Mouse (Mus musculus): ENCODE measurements at regions not wholly inside any gene's neighbourhood (a gene's known extent, or its start where the extent isn't known, plus 50 kb on each side); places are given as distances from the start of the nearest gene placed in this dataset.

- Histone ChIP-seq H3K4me1 (ENCODE audit: control insufficient read depth, insufficient read depth, low read length) (peaks cover 54% of the 10 kb centered on the region), H3K9me3 (ENCODE audit: control insufficient read depth, low read length) (no peaks in the 10 kb centered on the region), H3K27me3 (ENCODE audit: control insufficient read depth, insufficient read depth, low read length) (peaks cover 45% of the 10 kb centered on the region; the same call in 1 of the 2 replicates), H3K4me2 (ENCODE audit: low read length) (no peak overlapping the region), H3K9ac (replicated peaks; ENCODE audit: low read length) (no peak overlapping the region), H3K27ac (replicated peaks; ENCODE audit: low read depth, low read length) (no peak overlapping the region), H3K36me3 (ENCODE audit: control insufficient read depth, insufficient read depth, low read length) (no peaks in the 10 kb centered on the region), H3K4me3 (replicated peaks; ENCODE audit: low read depth, low read length) (no peak overlapping the region)
- no peak for ATAC-seq (ENCODE audit: low FRiP score, low TSS enrichment)
- 10% methylated on average over 10 of the region's 10 CpGs for WGBS
- DNase-seq = peak; percentile 53
Observed at GRCm38 (mm10) chr13:72293059-72293694, 329.7 kb upstream of the Irx1 start.

DNA sequence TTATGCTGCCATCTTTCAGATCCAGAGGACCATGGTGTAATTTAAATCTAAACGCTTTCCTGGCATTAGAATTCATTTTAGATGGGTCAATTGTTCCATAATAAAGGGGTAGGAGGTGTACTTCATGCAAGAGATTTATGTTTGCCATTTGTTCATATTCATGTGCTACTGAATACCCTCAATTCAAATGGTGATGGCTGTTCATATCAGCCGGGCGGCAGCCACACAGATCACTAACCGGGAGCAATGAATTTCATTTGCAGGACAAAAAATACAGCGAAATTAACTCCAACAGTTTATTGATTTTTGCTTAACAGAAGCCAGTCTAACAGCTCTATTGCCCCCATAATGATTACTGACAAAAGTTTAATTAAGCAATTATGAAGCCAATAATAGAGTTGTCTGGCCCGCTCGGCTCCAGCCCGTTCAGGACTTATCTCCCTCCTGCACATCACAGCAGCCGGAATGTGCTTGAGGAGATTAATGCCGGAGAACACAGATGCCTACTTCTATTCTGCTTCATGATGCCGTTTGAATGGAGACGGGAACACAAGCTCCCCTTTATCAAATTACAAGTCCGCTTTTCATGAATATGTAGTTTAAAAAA is 330.3 kb upstream of the Irx2 start:
- peak overlapping the region; percentile 46 for H3K27ac ChIP-seq (replicated peaks; ENCODE audit: low read depth, low read length)
- H3K27me3 ChIP-seq (ENCODE audit: control insufficient read depth, insufficient read depth, low read length) = peaks cover 43% of the 10 kb centered on the region; the same call in 1 of the 2 replicates
- peak overlapping the region; percentile 44 for H3K4me2 ChIP-seq (ENCODE audit: low read length)
- ATAC-seq (ENCODE audit: low FRiP score, low TSS enrichment) = peak; percentile 87
- WGBS = 3% methylated on average over 13 of the region's 13 CpGs
- H3K9ac ChIP-seq (replicated peaks; ENCODE audit: low read length) = no peak overlapping the region; the same call in 1 of the 2 replicates
- no peaks in the 10 kb centered on the region for H3K36me3 ChIP-seq (ENCODE audit: control insufficient read depth, insufficient read depth, low read length)
- peak; percentile 82 for DNase-seq
- H3K4me3 ChIP-seq (replicated peaks; ENCODE audit: low read depth, low read length) = no peak overlapping the region; the same call in 1 of the 2 replicates
- peaks cover 61% of the 10 kb centered on the region for H3K4me1 ChIP-seq (ENCODE audit: control insufficient read depth, insufficient read depth, low read length)
- no peaks in the 10 kb centered on the region for H3K9me3 ChIP-seq (ENCODE audit: control insufficient read depth, low read length)

DNA sequence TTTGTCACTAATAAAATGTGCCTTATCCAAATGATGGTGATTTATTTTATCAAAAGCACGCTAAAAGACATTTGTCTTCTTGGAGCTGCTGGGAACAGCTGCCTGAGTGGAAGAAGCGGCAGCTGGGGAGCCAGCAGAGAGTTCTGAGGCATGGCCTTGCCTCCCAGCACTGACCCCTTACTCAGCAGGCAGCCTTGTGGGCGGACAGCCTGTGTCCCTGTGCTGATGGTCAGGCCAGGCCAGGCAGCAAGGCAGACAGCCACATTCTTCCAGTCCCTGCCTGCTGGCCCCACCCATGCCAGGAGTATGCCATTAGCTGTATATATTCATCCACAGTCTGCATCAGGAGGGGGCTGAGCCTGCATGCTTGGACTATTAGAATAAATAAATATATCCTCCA is 329.0 kb upstream of the Irx2 start:
- Histone ChIP-seq H3K9ac (replicated peaks; ENCODE audit: low read length) (no peak overlapping the region), H3K27me3 (ENCODE audit: control insufficient read depth, insufficient read depth, low read length) (peaks cover 38% of the 10 kb centered on the region; the same call in 1 of the 2 replicates), H3K4me2 (ENCODE audit: low read length) (peak overlapping the region; percentile 44), H3K27ac (replicated peaks; ENCODE audit: low read depth, low read length) (no peak overlapping the region; the same call in 1 of the 2 replicates), H3K9me3 (ENCODE audit: control insufficient read depth, low read length) (no peaks in the 10 kb centered on the region), H3K4me3 (replicated peaks; ENCODE audit: low read depth, low read length) (no peak overlapping the region), H3K4me1 (ENCODE audit: control insufficient read depth, insufficient read depth, low read length) (peaks cover 51% of the 10 kb centered on the region), H3K36me3 (ENCODE audit: control insufficient read depth, insufficient read depth, low read length) (no peaks in the 10 kb centered on the region)
- ATAC-seq (ENCODE audit: low FRiP score, low TSS enrichment) = no peak
- DNase-seq = peak; percentile 41
- 13% methylated on average over 3 of the region's 3 CpGs for WGBS

GRCm38 (mm10) chr13:72301114-72301513 is 327.5 kb upstream of the Irx2 start:
- H3K36me3 ChIP-seq (ENCODE audit: control insufficient read depth, insufficient read depth, low read length) = no peaks in the 10 kb centered on the region
- H3K4me2 ChIP-seq (ENCODE audit: low read length) = 0 out of 2 replicates have a peak overlapping the region, but pooled peaks have one; percentile 31
- 0 out of 2 replicates have a peak overlapping the region, but pooled peaks have one; percentile 62 for H3K27ac ChIP-seq (replicated peaks; ENCODE audit: low read depth, low read length)
- 58% methylated on average over 7 of the region's 7 CpGs for WGBS
- DNase-seq (no peak), ATAC-seq (ENCODE audit: low FRiP score, low TSS enrichment) (no peak)
- H3K27me3 ChIP-seq (ENCODE audit: control insufficient read depth, insufficient read depth, low read length) = peaks cover 25% of the 10 kb centered on the region; the same call in 1 of the 2 replicates
- H3K4me3 ChIP-seq (replicated peaks; ENCODE audit: low read depth, low read length) = no peak overlapping the region
- H3K9me3 ChIP-seq (ENCODE audit: control insufficient read depth, low read length) = no peaks in the 10 kb centered on the region
- H3K9ac ChIP-seq (replicated peaks; ENCODE audit: low read length) = no peak overlapping the region
- H3K4me1 ChIP-seq (ENCODE audit: control insufficient read depth, insufficient read depth, low read length) = peaks cover 56% of the 10 kb centered on the region

GRCm38 (mm10) chr13:72301841-72302240 is 326.8 kb upstream of the Irx2 start:
- no peaks in the 10 kb centered on the region for H3K36me3 ChIP-seq (ENCODE audit: control insufficient read depth, insufficient read depth, low read length)
- peak overlapping the region; percentile 31 for H3K4me2 ChIP-seq (ENCODE audit: low read length)
- peaks cover 17% of the 10 kb centered on the region; the same call in 1 of the 2 replicates for H3K27me3 ChIP-seq (ENCODE audit: control insufficient read depth, insufficient read depth, low read length)
- no peak for ATAC-seq (ENCODE audit: low FRiP score, low TSS enrichment)
- no peak overlapping the region for H3K9ac ChIP-seq (replicated peaks; ENCODE audit: low read length)
- H3K4me1 ChIP-seq (ENCODE audit: control insufficient read depth, insufficient read depth, low read length) = peaks cover 56% of the 10 kb centered on the region
- peak; percentile 60 for DNase-seq
- peak overlapping the region; percentile 62 for H3K27ac ChIP-seq (replicated peaks; ENCODE audit: low read depth, low read length)
- H3K9me3 ChIP-seq (ENCODE audit: control insufficient read depth, low read length) = no peaks in the 10 kb centered on the region
- H3K4me3 ChIP-seq (replicated peaks; ENCODE audit: low read depth, low read length) = no peak overlapping the region
- WGBS = 61% methylated on average over 15 of the region's 15 CpGs

DNA sequence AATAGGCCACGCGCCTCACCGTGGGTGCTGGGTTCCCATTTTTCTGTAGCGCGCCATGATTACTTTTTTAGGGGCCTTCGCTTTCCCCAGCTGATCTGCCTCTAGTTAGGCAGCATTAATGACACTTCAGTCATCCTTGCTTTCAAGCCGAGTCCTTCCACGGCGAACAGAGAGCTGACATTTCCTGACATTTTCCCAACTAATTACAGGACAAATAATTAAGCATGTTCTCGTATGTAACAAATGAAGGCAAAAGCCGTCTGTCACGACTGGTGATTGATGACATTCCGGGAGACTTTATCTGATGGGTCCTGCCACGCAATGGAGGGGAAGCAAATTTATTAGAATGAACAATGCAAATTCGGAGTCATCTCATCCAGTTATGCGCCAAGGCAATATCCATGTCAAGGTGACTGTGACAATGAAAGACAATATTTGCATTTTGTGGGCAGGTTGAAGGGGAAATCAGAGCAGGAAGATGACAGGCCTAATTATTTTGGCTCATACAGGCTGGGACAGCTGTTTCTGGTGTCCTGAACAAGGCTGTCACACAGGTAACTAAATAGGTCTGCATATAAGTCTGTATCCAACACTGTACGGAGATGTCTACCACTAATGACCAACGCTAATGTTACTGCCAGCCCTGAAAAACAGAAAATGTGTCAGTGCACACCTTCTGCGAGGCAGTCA is 326.0 kb upstream of the Irx2 start:
- Histone ChIP-seq H3K9ac (replicated peaks; ENCODE audit: low read length) (no peak overlapping the region), H3K4me1 (ENCODE audit: control insufficient read depth, insufficient read depth, low read length) (peaks cover 51% of the 10 kb centered on the region), H3K4me2 (ENCODE audit: low read length) (peak overlapping the region; percentile 39; the same call in 1 of the 2 replicates), H3K9me3 (ENCODE audit: control insufficient read depth, low read length) (no peaks in the 10 kb centered on the region), H3K27me3 (ENCODE audit: control insufficient read depth, insufficient read depth, low read length) (peaks cover 14% of the 10 kb centered on the region; the same call in 1 of the 2 replicates), H3K27ac (replicated peaks; ENCODE audit: low read depth, low read length) (peak overlapping the region; percentile 66), H3K4me3 (replicated peaks; ENCODE audit: low read depth, low read length) (no peak overlapping the region), H3K36me3 (ENCODE audit: control insufficient read depth, insufficient read depth, low read length) (no peaks in the 10 kb centered on the region)
- 42% methylated on average over 19 of the region's 19 CpGs for WGBS
- 0 out of 2 replicates have a peak, but pooled peaks have one; percentile 21 for ATAC-seq (ENCODE audit: low FRiP score, low TSS enrichment)
- peak; percentile 60 for DNase-seq

DNA sequence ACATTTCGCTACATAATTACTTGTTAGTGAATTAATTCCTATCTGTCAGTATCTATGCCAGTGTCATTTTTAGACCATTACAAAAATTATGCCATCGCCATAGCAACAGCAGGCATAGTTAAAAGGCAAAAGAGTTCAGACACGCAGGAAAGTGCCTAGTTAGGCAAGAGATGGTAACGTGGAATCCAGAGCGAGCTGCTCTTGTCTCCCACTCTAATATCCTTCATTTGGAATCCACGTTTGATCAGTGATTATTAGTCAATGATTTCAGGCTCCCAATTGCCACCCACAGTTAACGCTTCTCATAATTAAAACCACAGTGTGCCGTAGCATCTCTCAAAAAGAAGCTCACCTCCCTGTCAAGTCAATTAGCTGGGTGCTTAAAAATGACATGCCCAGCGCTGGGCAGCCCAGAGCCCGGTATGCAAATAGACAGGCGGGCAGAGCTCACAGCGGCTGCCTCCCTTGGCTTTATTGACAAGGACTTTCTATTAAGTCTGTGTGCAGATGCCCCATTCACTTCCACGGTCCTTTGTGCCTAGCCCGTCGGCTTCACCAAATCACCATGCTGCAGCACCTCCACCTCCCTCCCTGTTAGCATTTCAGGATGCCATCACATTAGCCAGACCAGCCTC is 325.4 kb upstream of the Irx2 start:
- H3K27me3 ChIP-seq (ENCODE audit: control insufficient read depth, insufficient read depth, low read length) = peaks cover 15% of the 10 kb centered on the region; the same call in 1 of the 2 replicates

GRCm38 (mm10) chr13:72324041-72324690 is 304.5 kb upstream of the Irx2 start:
- peak; percentile 47 for DNase-seq
- no peak overlapping the region for H3K4me2 ChIP-seq (ENCODE audit: low read length)
- 60% methylated on average over 10 of the region's 10 CpGs for WGBS

More for the DNA sequence above, 325.4 kb upstream of the Irx2 start:
- Histone ChIP-seq H3K9ac (replicated peaks; ENCODE audit: low read length) (no peak overlapping the region), H3K27ac (replicated peaks; ENCODE audit: low read depth, low read length) (peak overlapping the region; percentile 66), H3K4me3 (replicated peaks; ENCODE audit: low read depth, low read length) (no peak overlapping the region), H3K4me1 (ENCODE audit: control insufficient read depth, insufficient read depth, low read length) (peaks cover 44% of the 10 kb centered on the region), H3K9me3 (ENCODE audit: control insufficient read depth, low read length) (no peaks in the 10 kb centered on the region), H3K36me3 (ENCODE audit: control insufficient read depth, insufficient read depth, low read length) (no peaks in the 10 kb centered on the region), H3K4me2 (ENCODE audit: low read length) (peak overlapping the region; percentile 39)
- 0 out of 2 replicates have a peak, but pooled peaks have one; percentile 35 for ATAC-seq (ENCODE audit: low FRiP score, low TSS enrichment)
- DNase-seq = peak; percentile 73
- 13% methylated on average over 15 of the region's 15 CpGs for WGBS

More at GRCm38 (mm10) chr13:72324041-72324690, 304.5 kb upstream of the Irx2 start:
- Histone ChIP-seq H3K4me3 (replicated peaks; ENCODE audit: low read depth, low read length) (no peak overlapping the region), H3K9ac (replicated peaks; ENCODE audit: low read length) (no peak overlapping the region), H3K9me3 (ENCODE audit: control insufficient read depth, low read length) (no peaks in the 10 kb centered on the region), H3K4me1 (ENCODE audit: control insufficient read depth, insufficient read depth, low read length) (no peaks in the 10 kb centered on the region), H3K36me3 (ENCODE audit: control insufficient read depth, insufficient read depth, low read length) (no peaks in the 10 kb centered on the region), H3K27ac (replicated peaks; ENCODE audit: low read depth, low read length) (no peak overlapping the region), H3K27me3 (ENCODE audit: control insufficient read depth, insufficient read depth, low read length) (peaks cover 7% of the 10 kb centered on the region; the same call in 1 of the 2 replicates)
- no peak for ATAC-seq (ENCODE audit: low FRiP score, low TSS enrichment)
